Mouse (Mus musculus) effector memory CD4-positive, alpha-beta T cell, adult 7 months (primary cell): ENCODE measurements around the gene Ankfy1. TPM values are rescaled to one million over a fixed set of nuclear protein-coding genes. Genes with fewer than 3 reads are reported as not detected.

Experiments
- polyA plus RNA-seq: library from polyadenylated mRNA; unstranded; fragments of 100-300 nt; shearing (Covaris generic); gene quantifications from one replicate; pipeline ENCODE4 v1.2.1, GENCODE M21; 2017

Gene Ankfy1
- polyA plus RNA-seq: 45.1 TPM

GRCm38 (mm10) chr11:72689551-72690510 is at the start of gene Ankfy1:
Ankfy1 (plus strand) TSS chr11:72690006.

GRCm38 (mm10) chr11:72795455-72796295 is 105.9 kb downstream of the Ankfy1 start, which contains the start of the genes Cyb5d2 and Zzef1:
Cyb5d2 (minus strand) TSS chr11:72796142.
Zzef1 (plus strand) TSS chr11:72796226.

Other genes starting within 250 kb of the Ankfy1 start
- 98.6 TPM for gene Mybbp1a, start 248.7 kb upstream of the Ankfy1 start, polyA plus RNA-seq
- gene Spns2, start 200.1 kb upstream of the Ankfy1 start, polyA plus RNA-seq: 0.17 TPM
- gene Spns3, start 139.5 kb upstream of the Ankfy1 start, polyA plus RNA-seq: not detected
- 67.8 TPM for gene Ube2g1, start 82.7 kb upstream of the Ankfy1 start, polyA plus RNA-seq
- 6.1 TPM for gene Cyb5d2, start 106.1 kb downstream of the Ankfy1 start, polyA plus RNA-seq
- 20.7 TPM for gene Zzef1, start 106.2 kb downstream of the Ankfy1 start, polyA plus RNA-seq